Mouse (Mus musculus): ENCODE measurements around the gene Nubpl. TPM values are rescaled to one million over a fixed set of nuclear protein-coding genes. Genes with fewer than 3 reads are reported as not detected.
"Not testable (repeated sequence)": the region's sequence is repeated elsewhere in the genome, so short reads cannot be mapped to it uniquely, and the experiment has no call there.

The Nubpl gene
- polyA plus RNA-seq (2014; fragmentation: Nextera tagmentation; extraction: Ambion mirVana): 12.8 and 15.5 TPM in 2 replicates

- DNase-seq (ENCODE audit: low spot score) (peak; percentile 99), ATAC-seq (replicated peaks; ENCODE audit: low FRiP score, low TSS enrichment, low read depth) (peak; percentile 100)
- no peaks in the 10 kb centered on the region for H3K36me3 ChIP-seq (ENCODE audit: control insufficient read depth, insufficient read depth, low read length)
- H3K27me3 ChIP-seq (replicated peaks; ENCODE audit: control insufficient read depth, insufficient read depth, low read length): no peaks in the 10 kb centered on the region
- peak within 1 kb of the TSS; percentile 83 for H3K9ac ChIP-seq (ENCODE audit: low read length)
- H3K4me2 ChIP-seq (ENCODE audit: low read length): peak within 1 kb of the TSS; percentile 69
- H3K4me3 ChIP-seq (ENCODE audit: low read depth, low read length): peak within 1 kb of the TSS; percentile 94
- no peak within 1 kb of the TSS for H3K27ac ChIP-seq (ENCODE audit: low read depth)
- H3K9me3 ChIP-seq (ENCODE audit: control insufficient read depth, low read length): no peaks in the 10 kb centered on the region
- under 1% methylated on average over 32 of the region's 32 CpGs for WGBS
- H3K4me1 ChIP-seq (replicated peaks; ENCODE audit: control insufficient read depth, insufficient read depth, low read length): peaks cover 3% of the 10 kb centered on the region; the same call in 1 of the 2 replicates
Observed at GRCm38 (mm10) chr12:52097650-52098070, at the start of gene Nubpl. Nubpl (plus strand) TSS chr12:52097737.

- Histone ChIP-seq H3K4me2 (ENCODE audit: low read length) (no peak overlapping the region), H3K27me3 (replicated peaks; ENCODE audit: control insufficient read depth, insufficient read depth, low read length) (no peaks in the 10 kb centered on the region), H3K36me3 (ENCODE audit: control insufficient read depth, insufficient read depth, low read length) (no peaks in the 10 kb centered on the region), H3K9ac (ENCODE audit: low read length) (no peak overlapping the region), H3K27ac (ENCODE audit: low read depth) (no peak overlapping the region), H3K4me3 (ENCODE audit: low read depth, low read length) (no peak overlapping the region), H3K9me3 (ENCODE audit: control insufficient read depth, low read length) (no peaks in the 10 kb centered on the region), H3K4me1 (replicated peaks; ENCODE audit: control insufficient read depth, insufficient read depth, low read length) (no peaks in the 10 kb centered on the region)
- DNase-seq (ENCODE audit: low spot score) (no peak), ATAC-seq (replicated peaks; ENCODE audit: low FRiP score, low TSS enrichment, low read depth) (no peak)
- WGBS: 63% methylated on average over 2 of the region's 2 CpGs
Observed at GRCm38 (mm10) chr12:52049324-52049723, 48.2 kb upstream of the Nubpl start.

GRCm38 (mm10) chr12:52079296-52079695 lies 18.2 kb upstream of the Nubpl start:
- DNase-seq (ENCODE audit: low spot score); H3K27ac ChIP-seq (ENCODE audit: low read depth); H3K9ac ChIP-seq (ENCODE audit: low read length); H3K4me1 ChIP-seq (replicated peaks; ENCODE audit: control insufficient read depth, insufficient read depth, low read length); H3K4me3 ChIP-seq (ENCODE audit: low read depth, low read length); ATAC-seq (replicated peaks; ENCODE audit: low FRiP score, low TSS enrichment, low read depth); H3K36me3 ChIP-seq (ENCODE audit: control insufficient read depth, insufficient read depth, low read length); H3K9me3 ChIP-seq (ENCODE audit: control insufficient read depth, low read length); H3K27me3 ChIP-seq (replicated peaks; ENCODE audit: control insufficient read depth, insufficient read depth, low read length); H3K4me2 ChIP-seq (ENCODE audit: low read length): not testable (repeated sequence)
- WGBS: no CpG with 5 or more reads among the region's 3 CpGs

- no peak overlapping the region for H3K9ac ChIP-seq (ENCODE audit: low read length)
Observed at GRCm38 (mm10) chr12:52097049-52097649, 388 bp upstream of the Nubpl start.

GRCm38 (mm10) chr12:52120276-52120675 lies 22.7 kb downstream of the Nubpl start:
- H3K36me3 ChIP-seq (ENCODE audit: control insufficient read depth, insufficient read depth, low read length): no peaks in the 10 kb centered on the region
- no peaks in the 10 kb centered on the region for H3K9me3 ChIP-seq (ENCODE audit: control insufficient read depth, low read length)
- no peaks in the 10 kb centered on the region for H3K4me1 ChIP-seq (replicated peaks; ENCODE audit: control insufficient read depth, insufficient read depth, low read length)
- no peak overlapping the region for H3K9ac ChIP-seq (ENCODE audit: low read length)
- no peak overlapping the region for H3K4me2 ChIP-seq (ENCODE audit: low read length)
- ATAC-seq (replicated peaks; ENCODE audit: low FRiP score, low TSS enrichment, low read depth): no peak
- H3K27ac ChIP-seq (ENCODE audit: low read depth): no peak overlapping the region
- no peaks in the 10 kb centered on the region for H3K27me3 ChIP-seq (replicated peaks; ENCODE audit: control insufficient read depth, insufficient read depth, low read length)
- DNase-seq (ENCODE audit: low spot score): no peak
- no peak overlapping the region for H3K4me3 ChIP-seq (ENCODE audit: low read depth, low read length)

More at GRCm38 (mm10) chr12:52097049-52097649, 388 bp upstream of the Nubpl start:
- Histone ChIP-seq H3K9me3 (ENCODE audit: control insufficient read depth, low read length) (no peaks in the 10 kb centered on the region), H3K27me3 (replicated peaks; ENCODE audit: control insufficient read depth, insufficient read depth, low read length) (no peaks in the 10 kb centered on the region), H3K4me2 (ENCODE audit: low read length) (peak overlapping the region; percentile 69), H3K27ac (ENCODE audit: low read depth) (no peak overlapping the region), H3K36me3 (ENCODE audit: control insufficient read depth, insufficient read depth, low read length) (no peaks in the 10 kb centered on the region), H3K4me1 (replicated peaks; ENCODE audit: control insufficient read depth, insufficient read depth, low read length) (peaks cover 3% of the 10 kb centered on the region; the same call in 1 of the 2 replicates), H3K4me3 (ENCODE audit: low read depth, low read length) (peak overlapping the region; percentile 94)
- WGBS: 66% methylated on average over 13 of the region's 13 CpGs
- ATAC-seq (replicated peaks; ENCODE audit: low FRiP score, low TSS enrichment, low read depth): peak; percentile 68
- no peak for DNase-seq (ENCODE audit: low spot score)

GRCm38 (mm10) chr12:52126407-52126806 lies 28.9 kb downstream of the Nubpl start:
- Histone ChIP-seq H3K4me1 (replicated peaks; ENCODE audit: control insufficient read depth, insufficient read depth, low read length) (0 out of 2 replicates have a peak, but pooled peaks cover 5% of the 10 kb centered on the region), H3K9me3 (ENCODE audit: control insufficient read depth, low read length) (no peaks in the 10 kb centered on the region), H3K4me3 (ENCODE audit: low read depth, low read length) (no peak overlapping the region), H3K9ac (ENCODE audit: low read length) (no peak overlapping the region), H3K27me3 (replicated peaks; ENCODE audit: control insufficient read depth, insufficient read depth, low read length) (no peaks in the 10 kb centered on the region), H3K27ac (ENCODE audit: low read depth) (no peak overlapping the region), H3K36me3 (ENCODE audit: control insufficient read depth, insufficient read depth, low read length) (no peaks in the 10 kb centered on the region), H3K4me2 (ENCODE audit: low read length) (no peak overlapping the region)
- ATAC-seq (replicated peaks; ENCODE audit: low FRiP score, low TSS enrichment, low read depth): 0 out of 2 replicates have a peak, but pooled peaks have one; percentile 15
- WGBS: 28% methylated on average over 3 of the region's 3 CpGs
- no peak for DNase-seq (ENCODE audit: low spot score)

- Histone ChIP-seq H3K9me3 (ENCODE audit: control insufficient read depth, low read length) (no peaks in the 10 kb centered on the region), H3K4me2 (ENCODE audit: low read length) (no peak overlapping the region), H3K4me3 (ENCODE audit: low read depth, low read length) (no peak overlapping the region), H3K4me1 (replicated peaks; ENCODE audit: control insufficient read depth, insufficient read depth, low read length) (peaks cover 8% of the 10 kb centered on the region; the same call in 1 of the 2 replicates), H3K27me3 (replicated peaks; ENCODE audit: control insufficient read depth, insufficient read depth, low read length) (no peaks in the 10 kb centered on the region), H3K9ac (ENCODE audit: low read length) (no peak overlapping the region), H3K36me3 (ENCODE audit: control insufficient read depth, insufficient read depth, low read length) (no peaks in the 10 kb centered on the region), H3K27ac (ENCODE audit: low read depth) (no peak overlapping the region)
- no peak for DNase-seq (ENCODE audit: low spot score)
- 92% methylated on average over 3 of the region's 3 CpGs for WGBS
- no peak for ATAC-seq (replicated peaks; ENCODE audit: low FRiP score, low TSS enrichment, low read depth)
Observed at GRCm38 (mm10) chr12:52129072-52129471, 31.5 kb downstream of the Nubpl start.

- Histone ChIP-seq H3K4me2 (ENCODE audit: low read length) (peak overlapping the region; percentile 29; the same call in 1 of the 2 replicates), H3K4me1 (replicated peaks; ENCODE audit: control insufficient read depth, insufficient read depth, low read length) (peaks cover 3% of the 10 kb centered on the region; the same call in 1 of the 2 replicates), H3K27ac (ENCODE audit: low read depth) (no peak overlapping the region), H3K4me3 (ENCODE audit: low read depth, low read length) (no peak overlapping the region), H3K27me3 (replicated peaks; ENCODE audit: control insufficient read depth, insufficient read depth, low read length) (no peaks in the 10 kb centered on the region), H3K9ac (ENCODE audit: low read length) (no peak overlapping the region), H3K36me3 (ENCODE audit: control insufficient read depth, insufficient read depth, low read length) (no peaks in the 10 kb centered on the region), H3K9me3 (ENCODE audit: control insufficient read depth, low read length) (no peaks in the 10 kb centered on the region)
- DNase-seq (ENCODE audit: low spot score) (peak; percentile 63), ATAC-seq (replicated peaks; ENCODE audit: low FRiP score, low TSS enrichment, low read depth) (no peak)
- 9% methylated on average over 10 of the region's 10 CpGs for WGBS
Observed at GRCm38 (mm10) chr12:52132256-52132655, 34.7 kb downstream of the Nubpl start.

GRCm38 (mm10) chr12:52138296-52138695 lies 40.8 kb downstream of the Nubpl start:
- no peak overlapping the region for H3K4me2 ChIP-seq (ENCODE audit: low read length)
- H3K4me1 ChIP-seq (replicated peaks; ENCODE audit: control insufficient read depth, insufficient read depth, low read length): no peaks in the 10 kb centered on the region
- ATAC-seq (replicated peaks; ENCODE audit: low FRiP score, low TSS enrichment, low read depth) (no peak), DNase-seq (ENCODE audit: low spot score) (no peak)
- H3K27ac ChIP-seq (ENCODE audit: low read depth): no peak overlapping the region
- H3K27me3 ChIP-seq (replicated peaks; ENCODE audit: control insufficient read depth, insufficient read depth, low read length): no peaks in the 10 kb centered on the region
- H3K4me3 ChIP-seq (ENCODE audit: low read depth, low read length): no peak overlapping the region
- no peak overlapping the region for H3K9ac ChIP-seq (ENCODE audit: low read length)
- WGBS: 76% methylated on average over 4 of the region's 4 CpGs
- H3K9me3 ChIP-seq (ENCODE audit: control insufficient read depth, low read length): no peaks in the 10 kb centered on the region
- no peaks in the 10 kb centered on the region for H3K36me3 ChIP-seq (ENCODE audit: control insufficient read depth, insufficient read depth, low read length)
